Mouse (Mus musculus): ENCODE data around the gene Olfr972.
"Not testable (repeated sequence)": the region's sequence is repeated elsewhere in the genome, so short reads cannot be mapped to it uniquely, and the experiment has no call there.

The Olfr972 gene

DNA sequence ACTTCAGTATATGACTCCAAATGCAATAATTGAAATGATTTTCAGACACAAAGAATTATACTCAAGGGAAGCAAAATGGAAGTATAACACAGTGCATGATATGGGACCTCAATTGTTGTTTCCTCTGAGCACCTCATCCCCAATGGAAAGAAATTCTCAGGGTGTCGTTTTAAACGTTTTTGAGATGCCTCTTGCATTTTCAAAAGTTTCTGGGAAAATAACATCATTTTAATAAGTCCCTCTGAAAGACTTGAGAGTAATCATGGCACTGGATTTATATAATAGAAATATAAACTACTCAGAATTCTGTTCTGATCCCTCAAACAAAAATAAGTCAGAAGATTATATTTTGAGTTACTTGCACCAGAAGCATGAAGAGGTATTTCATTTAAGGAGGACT lies at the start of gene Olfr972:
Gene Olfr972, plus strand, starts transcription at position 301 of the 400 bp plus-strand sequence.
- no peak for DNase-seq

DNA sequence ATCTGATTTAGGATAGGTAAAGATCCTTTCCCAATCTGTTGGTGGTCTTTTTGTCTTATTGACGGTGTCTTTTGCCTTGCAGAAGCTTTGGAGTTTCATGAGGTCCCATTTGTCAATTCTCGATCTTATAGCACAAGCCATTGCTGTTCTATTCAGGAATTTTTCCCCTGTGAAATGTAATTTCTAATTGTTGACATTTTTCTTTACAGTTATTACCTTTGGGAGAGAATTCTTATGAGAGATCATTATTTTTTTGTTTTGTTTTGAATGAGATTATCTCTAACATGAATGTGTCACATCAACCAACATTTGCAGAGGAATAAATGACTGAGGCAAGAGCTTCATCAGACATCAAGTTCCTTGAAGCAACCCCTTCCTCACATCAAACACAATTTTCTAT lies 29.6 kb upstream of the Olfr972 start, which contains the start of gene Olfr971:
Gene Olfr971, plus strand, starts transcription at position 301 of the 400 bp plus-strand sequence.
- DNase-seq: not testable (repeated sequence)

DNA sequence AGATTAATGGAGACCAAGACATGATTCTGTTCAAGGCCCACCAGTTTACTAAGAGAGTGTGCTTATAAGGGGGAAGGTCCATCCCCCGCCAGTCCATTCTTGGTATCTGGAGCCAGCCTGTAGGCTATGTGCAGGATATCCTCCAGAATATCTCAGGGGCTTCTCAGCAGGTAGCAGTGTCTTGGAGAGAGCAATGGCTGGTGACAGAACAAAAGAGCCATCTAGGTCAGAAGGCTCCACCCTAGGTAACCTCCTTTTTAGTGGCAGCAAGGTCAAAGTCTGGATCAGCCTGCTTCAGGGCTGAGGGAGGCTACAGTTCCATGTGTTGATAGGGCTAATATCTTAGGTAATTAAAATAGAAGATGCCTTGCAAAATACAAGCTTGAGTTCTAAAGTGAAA lies 5.8 kb downstream of the Olfr972 start:
- DNase-seq: not testable (repeated sequence)

DNA sequence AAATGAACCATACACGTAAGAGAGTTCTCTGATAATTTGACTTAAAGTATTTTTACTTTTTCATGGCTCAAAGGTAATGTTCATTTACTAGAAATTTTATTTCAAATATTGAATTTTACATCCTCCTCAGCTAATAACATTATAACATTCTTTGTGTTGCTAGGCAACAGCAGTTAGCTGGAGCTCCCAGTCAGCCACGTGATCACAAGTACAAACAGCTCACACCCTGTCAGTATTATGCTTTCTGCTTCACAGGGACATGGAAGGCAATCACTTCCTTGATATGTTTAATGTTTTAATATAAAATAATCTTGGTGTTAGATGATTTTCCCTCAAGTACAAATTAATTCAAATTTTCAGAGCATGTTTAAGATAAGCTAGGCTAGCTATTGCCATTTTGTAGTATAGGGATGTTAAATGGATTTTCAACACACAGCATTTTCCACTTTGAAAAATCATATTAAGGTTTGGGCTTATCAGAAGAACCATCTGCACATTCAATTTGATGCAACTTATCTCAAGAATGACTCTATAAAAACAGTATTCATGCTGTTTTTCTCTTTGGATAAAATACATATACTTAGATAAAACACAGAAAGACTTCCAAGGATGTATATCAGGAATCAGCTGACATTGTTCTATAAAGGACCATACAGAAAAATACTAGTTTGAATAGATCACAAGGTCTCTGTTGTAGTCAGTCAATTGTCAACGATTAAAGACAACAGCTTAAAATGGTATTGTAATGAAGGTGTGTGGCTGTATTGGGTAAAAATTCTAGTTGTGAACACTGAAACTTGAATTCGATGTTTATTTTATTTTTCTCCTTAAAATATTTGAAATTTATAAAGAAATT lies 11.5 kb downstream of the Olfr972 start:
- DNase-seq: not testable (repeated sequence)

DNA sequence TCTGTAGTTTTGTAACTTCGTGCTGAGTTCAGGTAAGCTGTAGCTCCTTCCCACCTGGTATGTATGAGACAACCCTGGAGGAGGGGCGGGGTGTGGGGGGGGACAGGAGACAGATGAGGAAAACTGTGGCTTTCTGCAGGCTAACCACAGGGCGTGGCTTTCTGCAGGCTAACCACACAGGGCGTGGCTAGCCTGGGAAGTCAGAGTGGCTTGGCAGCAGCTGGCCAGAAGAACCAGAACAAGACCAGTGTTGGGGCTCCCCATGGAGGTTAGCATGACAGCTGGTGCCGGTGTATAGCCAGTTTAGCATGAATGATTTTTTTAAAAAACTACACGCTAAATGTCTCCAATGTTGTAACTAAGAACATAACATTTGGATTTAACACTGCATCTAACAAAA lies 38.9 kb downstream of the Olfr972 start:
- no peak for DNase-seq

DNA sequence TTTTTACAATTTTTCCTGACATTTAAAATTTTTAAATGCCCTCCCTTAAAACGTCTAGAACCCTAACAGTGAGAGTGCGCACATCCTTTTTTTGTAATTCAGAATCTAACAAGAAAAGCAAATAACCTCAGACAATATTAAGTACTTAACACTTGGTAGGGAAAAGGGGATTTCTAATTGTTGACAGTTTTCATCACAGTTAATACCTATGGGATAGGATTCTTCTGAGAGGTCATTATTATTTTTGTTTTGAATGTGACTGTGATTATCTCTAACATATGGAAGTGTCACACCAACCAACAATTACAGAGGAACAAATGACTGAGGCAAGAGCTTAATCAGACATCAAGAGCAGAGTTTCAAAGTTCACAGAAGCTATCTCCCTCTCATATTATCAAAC lies 40.8 kb downstream of the Olfr972 start, which contains the start of gene Olfr229:
Gene Olfr229, plus strand, starts transcription at position 301 of the 400 bp plus-strand sequence.
- no peak for DNase-seq

DNA sequence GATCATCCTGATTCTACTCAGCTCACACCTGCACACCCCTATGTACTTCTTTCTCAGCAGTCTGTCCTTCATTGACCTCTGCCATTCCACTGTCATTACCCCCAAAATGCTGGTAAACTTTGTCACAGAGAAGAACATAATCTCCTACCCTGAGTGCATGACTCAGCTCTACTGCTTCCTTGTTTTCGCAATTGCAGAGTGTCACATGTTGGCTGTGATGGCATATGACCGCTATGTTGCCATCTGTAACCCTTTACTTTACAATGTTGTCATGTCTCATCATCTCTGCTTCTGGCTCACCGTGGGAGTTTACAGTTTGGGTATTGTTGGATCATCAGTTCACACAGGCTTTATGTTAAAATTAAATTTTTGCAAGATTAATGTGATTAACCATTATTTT lies 43.7 kb downstream of the Olfr972 start:
- DNase-seq: peak; percentile 28

All from lung, postnatal 36 days (tissue).